Comparison of ENCODE assay signal across 13 mouse cellular contexts in genomic region chr1:36066216-36066980, GRCm38 (mm10). TPM values are rescaled to one million over a fixed set of nuclear protein-coding genes. Genes with fewer than 3 reads are reported as not detected.
DNase-seq lines count a peak whose midpoint lies in the region; TF ChIP-seq lines count a peak whose summit lies in the region.
"Had no signal": no experiment of that assay in that cellular context is flagged by ENCODE, and none has a peak within 500 bp of the region (broad histone marks: within the 10 kb centered on the region; RNA-seq: fewer than 3 reads in every experiment).

No protein-coding gene starts in this region.

- TF ChIP-seq CTCF in MEL (IDR thresholded peaks at IDR 0.05 in 2 of 3, conservative IDR thresholded peaks at IDR 0.05 in 1 of 3; ENCODE audit: control insufficient read depth in 1 of 3, insufficient read depth in 1 of 3, low read depth in 2 of 3, low read length in 3 of 3, poor library complexity in 1 of 3, severe bottlenecking in 1 of 3), result no peak

- no peak for TF ChIP-seq POLR2A in MEL (IDR thresholded peaks at IDR 0.05; ENCODE audit: control insufficient read depth in 1 of 2, insufficient read depth in 1 of 2, low read depth in 1 of 2, low read length in 2 of 2, poor library complexity in 1 of 2)

- H3K4me3 ChIP-seq in MEL (ENCODE audit: control insufficient read depth in 1 of 2, insufficient read depth in 1 of 2, low read depth in 2 of 2, low read length in 2 of 2), result peak overlapping the region; percentile 52 to 56
- H3K4me3 ChIP-seq: heart, embryonic 12.5 days had no signal

- peak overlapping the region; percentile 81 for H3K27ac ChIP-seq in MEL (ENCODE audit: control insufficient read depth, low read depth, low read length)
- H3K27ac ChIP-seq: hindbrain, embryonic 13.5 days; limb, embryonic 13.5 days had no signal

- H3K79me2 ChIP-seq in MEL (ENCODE audit: control insufficient read depth, insufficient read depth, low read length, poor library complexity), result peaks cover 32% of the 10 kb centered on the region

- no peak for TF ChIP-seq RAD21 in MEL (IDR thresholded peaks at IDR 0.05; ENCODE audit: low read depth, low read length)

- H3K9ac ChIP-seq in MEL (ENCODE audit: control insufficient read depth, low read depth, low read length, poor library complexity, severe bottlenecking), result peak overlapping the region; percentile 73
- H3K9ac ChIP-seq: heart, embryonic 12.5 days; kidney, embryonic 15.5 days had no signal

- peak; percentile 1 for DNase-seq in gastrocnemius, postnatal 25 days
- DNase-seq in gastrocnemius, adult 8-10 months (ENCODE audit: low spot score in 2 of 2), result no peak
- DNase-seq in lung, postnatal 10 days, result peak; percentile 0
- DNase-seq in lung, postnatal 4 days, result no peak
- DNase-seq in MEL (ENCODE audit: low read depth, low spot score) (peak; percentile 45), adipocyte (ENCODE audit: low spot score) (no peak)
- DNase-seq in adrenal gland, postnatal 14 days, result peak; percentile 68
- DNase-seq in embryo, embryonic 10.5 days (ENCODE audit: low spot score), result no peak
- DNase-seq: layer of hippocampus, postnatal 36 days had no signal

- peaks cover 0 to 10% of the 10 kb centered on the region in 2 experiments; a peak in 2 of 4 replicates for H3K36me3 ChIP-seq in MEL (ENCODE audit: control insufficient read depth in 1 of 2, insufficient read depth in 2 of 2, low read length in 2 of 2)
- H3K36me3 ChIP-seq: hindbrain, embryonic 13.5 days; kidney, embryonic 15.5 days; limb, embryonic 13.5 days had no signal

- H3K9me3 ChIP-seq in MEL (replicated peaks; ENCODE audit: insufficient read depth, low read length), result no peaks in the 10 kb centered on the region
- H3K9me3 ChIP-seq: heart, embryonic 12.5 days; hindbrain, embryonic 13.5 days; kidney, embryonic 15.5 days; limb, embryonic 13.5 days had no signal

- peaks cover 3 to 37% of the 10 kb centered on the region in 2 experiments; a peak in 3 of 4 replicates for H3K4me1 ChIP-seq in MEL (ENCODE audit: control insufficient read depth in 1 of 2, insufficient read depth in 2 of 2, low read length in 2 of 2)

- no peaks in the 10 kb centered on the region for H3K27me3 ChIP-seq in MEL (ENCODE audit: control insufficient read depth in 1 of 2, insufficient read depth in 2 of 2, low read length in 2 of 2)
- H3K27me3 ChIP-seq: heart, embryonic 12.5 days; hindbrain, embryonic 13.5 days; kidney, embryonic 15.5 days had no signal

- no peak for TF ChIP-seq EP300 in MEL (IDR thresholded peaks at IDR 0.05; ENCODE audit: low read depth in 1 of 2, low read length in 2 of 2)

TF ChIP-seq in MEL, 35 proteins besides CTCF, POLR2A, EP300 and RAD21:
- 0 out of 2 replicates have a peak, but pooled peaks have one; percentile 71 for TF ChIP-seq JUND (IDR thresholded peaks at IDR 0.05; ENCODE audit: low read depth, low read length)
- TF ChIP-seq HCFC1 (IDR thresholded peaks at IDR 0.05; ENCODE audit: low read depth, low read length), result no peak
- no peak for TF ChIP-seq GABPA (IDR thresholded peaks at IDR 0.05; ENCODE audit: low read depth, low read length)

RNA-seq across cellular contexts. Expression of gene Hs6st1, which starts 1.8 kb away (rescaled TPM):
- total RNA-seq in gastrocnemius, postnatal 25 days (2021), result 10 to 100 TPM; 20.0 to 20.8 TPM
- total RNA-seq in gastrocnemius, adult 8-10 months (2022), result 10 to 100 TPM; 19.3 to 23.2 (median 20.8) TPM
- 30.3 and 33.0 TPM in 2 replicates for total RNA-seq in MEL (2012; rRNA removed)
- polyA plus RNA-seq in MEL (2012; ENCODE audit: insufficient read depth in 1 of 2, insufficient read length in 2 of 2, low read depth in 1 of 2, low replicate concordance in 2 of 2, missing spikeins in 1 of 2), result 10 to 100 TPM; 45.7 to 52.0 TPM
- total RNA-seq in adrenal gland, postnatal 14 days (2021), result 71.6 and 89.0 TPM in 2 replicates

Comparison
In these comparisons a context has a peak if more than half of its experiments do, and no peak if none do; other contexts are left out.
1. DNase-seq: peak in gastrocnemius, postnatal 25 days (single experiment), lung, postnatal 10 days (single experiment), MEL (single experiment) and adrenal gland, postnatal 14 days (single experiment); none in gastrocnemius, adult 8-10 months (0 of 2), lung, postnatal 4 days (0 of 2), adipocyte (single experiment) and embryo, embryonic 10.5 days (single experiment).